Mouse (Mus musculus): Measurements from ENCODE around the gene Scfd2. TPM values are rescaled to one million over a fixed set of nuclear protein-coding genes. Genes with fewer than 3 reads are reported as not detected.

The Scfd2 gene
- polyA plus RNA-seq, 1 experiment = 22.7 TPM

DNA sequence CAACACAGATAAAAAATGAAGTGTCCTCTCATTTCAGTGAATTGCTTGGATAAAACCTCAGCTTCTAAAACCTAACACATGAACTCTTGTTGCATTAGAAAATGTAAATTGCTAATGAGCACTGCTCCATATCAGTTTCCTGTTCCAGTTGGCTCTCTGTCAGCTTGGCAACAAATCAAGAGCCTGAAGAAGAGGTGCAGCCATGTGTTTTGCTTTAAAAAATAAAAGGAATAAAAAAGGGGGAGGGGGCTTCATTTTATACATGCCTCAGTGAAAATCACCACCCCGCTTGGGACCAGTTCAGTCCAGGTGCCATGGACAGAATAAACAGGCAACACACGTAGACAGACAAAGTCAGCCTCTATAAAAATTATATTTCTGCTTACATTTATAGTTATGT is 142.7 kb downstream of the Scfd2 start:
- Histone ChIP-seq H3K27ac (ENCODE audit: insufficient read depth, low read length) (no peak overlapping the region), H3K4me1 (ENCODE audit: control insufficient read depth, insufficient read depth, low read length) (no peaks in the 10 kb centered on the region; the same call in 1 of the 2 replicates), H3K4me3 (ENCODE audit: insufficient read depth, low read length) (no peak overlapping the region)
- TF ChIP-seq CTCF (IDR thresholded peaks at IDR 0.05; ENCODE audit: extremely low read depth, insufficient read depth, low read length) = no peak
- no peak for TF ChIP-seq POLR2A (IDR thresholded peaks at IDR 0.05; ENCODE audit: extremely low read depth, insufficient read depth, low read length)

DNA sequence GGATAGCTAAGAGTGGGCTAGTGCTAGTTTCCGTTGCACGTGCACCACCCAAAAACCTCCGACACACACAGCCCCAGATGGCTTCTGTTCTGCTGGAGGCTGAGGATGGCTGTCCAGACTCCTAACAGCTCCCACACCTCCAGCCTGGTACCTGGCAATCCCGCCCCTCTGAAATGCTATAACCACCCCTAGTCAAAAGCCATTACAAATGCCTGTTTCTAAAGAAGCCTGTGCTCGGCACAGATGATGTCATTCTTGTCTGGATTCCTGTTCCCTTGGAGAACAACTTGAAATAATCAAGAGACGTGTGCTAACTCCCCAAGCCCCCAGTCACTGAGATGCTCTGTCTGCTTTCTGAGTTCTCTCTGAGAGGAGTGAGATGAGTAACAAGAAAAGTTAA is 143.5 kb downstream of the Scfd2 start:
- H3K27ac ChIP-seq (ENCODE audit: insufficient read depth, low read length) = no peak overlapping the region
- H3K4me3 ChIP-seq (ENCODE audit: insufficient read depth, low read length) = no peak overlapping the region
- TF ChIP-seq CTCF (IDR thresholded peaks at IDR 0.05; ENCODE audit: extremely low read depth, insufficient read depth, low read length) (no peak), POLR2A (IDR thresholded peaks at IDR 0.05; ENCODE audit: extremely low read depth, insufficient read depth, low read length) (no peak)
- no peaks in the 10 kb centered on the region; the same call in 1 of the 2 replicates for H3K4me1 ChIP-seq (ENCODE audit: control insufficient read depth, insufficient read depth, low read length)

- Histone ChIP-seq H3K4me3 (ENCODE audit: insufficient read depth, low read length) (no peak overlapping the region), H3K27ac (ENCODE audit: insufficient read depth, low read length) (no peak overlapping the region), H3K4me1 (ENCODE audit: control insufficient read depth, insufficient read depth, low read length) (no peaks in the 10 kb centered on the region; the same call in 1 of the 2 replicates)
- TF ChIP-seq POLR2A (IDR thresholded peaks at IDR 0.05; ENCODE audit: extremely low read depth, insufficient read depth, low read length) (no peak), CTCF (IDR thresholded peaks at IDR 0.05; ENCODE audit: extremely low read depth, insufficient read depth, low read length) (no peak)
Observed at GRCm38 (mm10) chr5:74387143-74387886, 144.2 kb downstream of the Scfd2 start.

DNA sequence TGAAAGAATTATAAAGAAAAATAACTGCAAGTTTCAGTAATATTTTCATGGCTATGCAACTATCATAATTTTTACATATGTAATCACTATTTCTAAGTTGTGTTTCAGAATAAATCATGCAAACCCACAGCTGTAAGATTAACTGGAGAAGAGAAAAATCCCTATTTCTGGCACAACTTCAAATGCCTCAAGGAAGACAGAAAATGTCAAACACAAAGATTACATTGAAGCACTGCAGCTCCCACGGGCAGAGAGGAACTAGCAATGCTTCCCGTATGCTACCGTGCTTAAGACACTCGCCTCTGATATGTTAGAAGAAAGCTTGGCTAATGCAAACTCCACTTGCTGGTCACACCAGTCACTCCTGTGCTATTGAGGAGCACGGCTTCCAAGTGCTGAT is 151.5 kb downstream of the Scfd2 start:
- TF ChIP-seq POLR2A (IDR thresholded peaks at IDR 0.05; ENCODE audit: extremely low read depth, insufficient read depth, low read length) (no peak), CTCF (IDR thresholded peaks at IDR 0.05; ENCODE audit: extremely low read depth, insufficient read depth, low read length) (no peak)
- no peaks in the 10 kb centered on the region for H3K4me1 ChIP-seq (ENCODE audit: control insufficient read depth, insufficient read depth, low read length)

DNA sequence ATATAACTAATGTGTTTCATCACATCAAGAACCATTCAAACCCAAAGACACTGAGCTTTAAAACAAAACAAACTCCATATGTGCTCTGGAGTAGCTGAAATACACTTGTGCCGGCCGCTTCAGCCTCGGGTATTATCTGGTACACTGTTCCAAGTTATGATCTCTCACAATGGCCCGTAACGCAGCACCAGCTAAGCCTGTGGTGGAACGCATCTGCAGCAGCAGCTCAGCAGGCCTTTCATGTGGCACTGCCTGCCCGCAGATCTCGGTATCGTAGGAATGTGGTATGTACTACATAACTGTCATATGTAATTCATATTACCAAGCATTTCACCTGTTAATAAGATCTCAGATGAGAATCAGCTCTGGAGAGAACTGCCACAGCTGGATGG is 164.9 kb downstream of the Scfd2 start:
- TF ChIP-seq CTCF (IDR thresholded peaks at IDR 0.05; ENCODE audit: extremely low read depth, insufficient read depth, low read length) = no peak
- TF ChIP-seq POLR2A (IDR thresholded peaks at IDR 0.05; ENCODE audit: extremely low read depth, insufficient read depth, low read length) = no peak
- Histone ChIP-seq H3K4me1 (ENCODE audit: control insufficient read depth, insufficient read depth, low read length) (no peaks in the 10 kb centered on the region), H3K4me3 (ENCODE audit: insufficient read depth, low read length) (no peak overlapping the region), H3K27ac (ENCODE audit: insufficient read depth, low read length) (no peak overlapping the region)

More for the DNA sequence above, 151.5 kb downstream of the Scfd2 start:
- H3K4me3 ChIP-seq (ENCODE audit: insufficient read depth, low read length) = no peak overlapping the region
- no peak overlapping the region for H3K27ac ChIP-seq (ENCODE audit: insufficient read depth, low read length)

DNA sequence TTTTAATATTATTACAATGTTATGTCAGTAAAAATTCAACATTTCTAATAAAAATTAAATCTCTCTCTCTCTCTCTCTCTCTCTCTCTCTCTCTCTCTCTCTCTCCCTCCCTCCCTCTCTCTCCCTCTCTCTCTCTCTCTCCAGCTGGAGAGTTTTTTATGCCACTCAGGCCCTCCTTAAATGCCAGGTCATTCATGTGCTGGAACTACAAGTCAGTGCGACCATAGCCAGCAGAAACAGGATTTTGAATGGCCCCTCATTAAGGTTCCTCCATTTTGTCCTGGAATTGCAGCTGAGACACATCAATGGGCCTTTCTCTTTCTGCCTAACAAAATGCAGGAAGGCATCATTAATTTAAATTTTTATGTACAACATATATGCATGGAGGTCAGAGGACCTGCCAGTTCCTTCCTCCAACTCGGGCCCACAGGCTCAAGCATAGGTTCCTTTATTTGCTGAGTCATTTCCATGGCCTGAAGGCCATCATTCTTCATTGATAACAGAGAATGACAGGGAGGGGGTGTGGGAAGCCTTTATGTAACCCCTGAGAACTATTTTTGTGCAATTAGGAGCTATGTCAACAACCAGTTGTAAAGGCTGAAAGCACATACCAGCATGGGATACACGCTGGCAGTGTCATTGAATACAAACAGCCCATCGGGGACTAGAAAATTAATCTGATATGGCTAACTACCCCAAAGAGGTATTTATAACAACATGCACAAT is 165.4 kb downstream of the Scfd2 start:
- Histone ChIP-seq H3K27ac (ENCODE audit: insufficient read depth, low read length) (no peak overlapping the region), H3K4me1 (ENCODE audit: control insufficient read depth, insufficient read depth, low read length) (no peaks in the 10 kb centered on the region), H3K4me3 (ENCODE audit: insufficient read depth, low read length) (no peak overlapping the region)
- TF ChIP-seq POLR2A (IDR thresholded peaks at IDR 0.05; ENCODE audit: extremely low read depth, insufficient read depth, low read length) (no peak), CTCF (IDR thresholded peaks at IDR 0.05; ENCODE audit: extremely low read depth, insufficient read depth, low read length) (no peak)

GRCm38 (mm10) chr5:74365408-74365807 is 166.2 kb downstream of the Scfd2 start:
- Histone ChIP-seq H3K4me1 (ENCODE audit: control insufficient read depth, insufficient read depth, low read length) (no peaks in the 10 kb centered on the region), H3K4me3 (ENCODE audit: insufficient read depth, low read length) (no peak overlapping the region), H3K27ac (ENCODE audit: insufficient read depth, low read length) (no peak overlapping the region)
- no peak for TF ChIP-seq POLR2A (IDR thresholded peaks at IDR 0.05; ENCODE audit: extremely low read depth, insufficient read depth, low read length)
- TF ChIP-seq CTCF (IDR thresholded peaks at IDR 0.05; ENCODE audit: extremely low read depth, insufficient read depth, low read length) = no peak

DNA sequence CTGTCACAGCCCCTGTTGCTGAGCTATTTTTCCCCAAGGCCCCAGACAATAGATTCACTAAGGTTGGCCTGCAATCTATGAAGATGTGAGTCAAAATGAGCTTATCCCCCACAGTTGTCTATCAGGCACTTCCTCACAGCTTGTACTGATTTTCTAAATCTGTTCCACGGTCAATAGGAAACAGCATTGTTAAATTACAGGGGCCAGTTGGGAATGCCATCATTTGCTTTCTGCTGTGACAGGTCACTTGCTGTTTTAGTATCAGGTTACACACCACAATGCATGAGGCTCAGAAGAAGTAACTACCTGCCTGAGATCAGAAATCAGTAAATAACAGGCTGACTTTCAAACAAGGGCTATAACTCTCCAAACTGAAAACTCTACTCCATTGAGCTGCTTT is 168.3 kb downstream of the Scfd2 start:
- Histone ChIP-seq H3K27ac (ENCODE audit: insufficient read depth, low read length) (no peak overlapping the region), H3K4me3 (ENCODE audit: insufficient read depth, low read length) (no peak overlapping the region), H3K4me1 (ENCODE audit: control insufficient read depth, insufficient read depth, low read length) (no peaks in the 10 kb centered on the region)
- TF ChIP-seq CTCF (IDR thresholded peaks at IDR 0.05; ENCODE audit: extremely low read depth, insufficient read depth, low read length) (no peak), POLR2A (IDR thresholded peaks at IDR 0.05; ENCODE audit: extremely low read depth, insufficient read depth, low read length) (no peak)

DNA sequence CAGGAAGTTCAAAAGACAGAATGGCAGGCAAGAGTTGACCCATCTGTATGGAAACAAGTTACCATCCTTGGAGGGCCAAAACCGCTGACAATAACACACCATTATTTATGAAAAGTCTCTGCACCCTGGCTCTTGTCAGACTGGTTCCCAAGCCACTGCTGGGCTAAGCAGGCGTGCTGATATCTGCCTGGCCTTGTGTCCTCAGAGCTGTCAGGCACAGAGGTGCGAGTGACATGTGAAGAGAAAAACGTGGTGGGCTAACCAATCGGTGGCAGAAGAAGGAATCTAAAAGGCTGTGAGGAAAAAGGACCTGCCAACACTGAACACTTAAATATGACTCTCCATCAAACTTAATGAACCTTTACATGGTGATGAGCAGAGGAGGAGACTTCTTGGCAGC is 170.0 kb downstream of the Scfd2 start:
- Histone ChIP-seq H3K27ac (ENCODE audit: insufficient read depth, low read length) (no peak overlapping the region), H3K4me1 (ENCODE audit: control insufficient read depth, insufficient read depth, low read length) (no peaks in the 10 kb centered on the region), H3K4me3 (ENCODE audit: insufficient read depth, low read length) (no peak overlapping the region)
- TF ChIP-seq POLR2A (IDR thresholded peaks at IDR 0.05; ENCODE audit: extremely low read depth, insufficient read depth, low read length) = no peak

DNA sequence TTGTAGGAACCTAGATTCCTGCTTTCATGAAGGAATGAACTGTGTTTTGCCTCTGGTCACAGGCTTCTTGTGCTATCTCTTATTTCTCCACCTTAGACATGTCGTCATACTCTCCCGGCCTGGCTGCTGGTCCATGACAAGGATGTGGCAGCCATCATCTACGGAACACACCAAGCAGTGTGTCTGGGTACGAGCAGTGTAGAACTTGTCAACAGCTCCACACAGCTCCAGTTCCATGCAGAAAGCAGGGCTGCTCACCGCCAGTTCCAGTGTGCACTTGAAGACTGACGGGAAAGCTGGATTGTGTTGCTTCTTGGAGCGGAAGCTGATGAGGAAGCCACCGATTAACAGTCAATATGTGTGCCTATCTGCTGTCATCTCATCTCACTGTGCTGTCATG is 173.5 kb downstream of the Scfd2 start:
- TF ChIP-seq POLR2A (IDR thresholded peaks at IDR 0.05; ENCODE audit: extremely low read depth, insufficient read depth, low read length) = no peak
- no peak for TF ChIP-seq CTCF (IDR thresholded peaks at IDR 0.05; ENCODE audit: extremely low read depth, insufficient read depth, low read length)
- no peaks in the 10 kb centered on the region for H3K4me1 ChIP-seq (ENCODE audit: control insufficient read depth, insufficient read depth, low read length)

More for the DNA sequence above, 173.5 kb downstream of the Scfd2 start:
- no peak overlapping the region for H3K4me3 ChIP-seq (ENCODE audit: insufficient read depth, low read length)
- H3K27ac ChIP-seq (ENCODE audit: insufficient read depth, low read length) = no peak overlapping the region
